Mouse (Mus musculus): ENCODE measurements at regions not wholly inside any gene's neighbourhood (a gene's known extent, or its start where the extent isn't known, plus 50 kb on each side); places are given as distances from the start of the nearest gene placed in this dataset.
"Not testable (repeated sequence)": the region's sequence is repeated elsewhere in the genome, so short reads cannot be mapped to it uniquely, and the experiment has no call there.

DNA sequence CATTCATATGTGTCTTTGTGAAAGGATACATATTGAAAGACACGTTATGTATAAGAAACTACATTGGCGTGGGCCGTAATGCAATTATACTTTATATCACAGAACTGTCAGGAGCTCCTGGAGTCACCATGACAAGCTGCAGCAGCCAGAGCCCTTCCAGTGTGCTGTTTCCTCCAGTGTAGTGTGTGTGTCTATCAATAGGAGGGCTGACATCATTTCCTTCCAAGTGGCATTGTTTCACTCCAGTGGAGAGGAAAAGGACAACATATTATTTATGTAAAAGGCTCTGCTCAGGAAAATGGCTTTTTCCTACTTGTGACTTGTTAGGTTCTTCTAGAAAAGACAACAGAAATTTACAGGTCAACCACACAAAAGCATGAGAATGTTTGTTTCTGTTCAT lies 172.5 kb downstream of the Ankrd50 start:
- DNase-seq, result no peak

DNA sequence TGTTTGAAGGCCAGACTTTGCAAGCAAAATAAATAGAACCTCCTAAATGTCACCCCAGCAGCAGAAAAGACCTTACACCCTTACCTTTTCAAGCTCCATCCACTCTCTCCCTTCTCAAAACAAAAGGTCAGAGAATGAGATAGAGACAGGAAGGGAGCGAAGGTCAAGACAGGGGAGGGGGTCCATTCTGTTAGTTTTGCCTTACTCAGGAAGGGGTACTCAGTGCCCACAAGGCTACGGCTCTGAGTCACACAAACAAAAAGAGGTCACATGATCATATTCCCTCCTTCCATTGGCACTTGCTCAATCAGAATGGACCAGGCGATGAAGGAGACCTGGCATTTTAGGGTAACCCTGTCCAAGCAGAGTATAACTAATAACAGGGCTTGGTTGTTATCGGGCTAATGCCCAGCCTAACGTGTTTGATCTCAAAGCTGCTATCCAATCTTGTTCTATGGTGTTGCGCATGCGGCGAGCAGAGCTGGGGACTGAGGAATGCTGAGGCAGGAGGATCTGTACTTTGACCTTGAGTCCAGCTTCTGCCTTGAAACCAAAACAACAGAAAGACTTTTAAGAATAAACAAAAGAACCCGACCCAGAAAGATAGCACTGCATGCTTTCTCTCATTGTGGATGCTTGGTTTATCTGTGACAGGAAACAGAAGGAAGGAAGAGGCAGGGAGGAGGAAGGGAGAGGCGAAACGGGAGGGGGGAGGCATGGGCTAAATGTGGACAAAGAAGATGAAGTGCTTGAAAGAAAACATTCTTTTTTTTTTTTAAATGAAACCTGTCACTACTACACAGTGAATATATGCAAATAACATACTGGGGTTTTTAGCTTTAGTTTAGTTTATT lies 184.5 kb downstream of the Ankrd50 start:
- DNase-seq, result no peak

DNA sequence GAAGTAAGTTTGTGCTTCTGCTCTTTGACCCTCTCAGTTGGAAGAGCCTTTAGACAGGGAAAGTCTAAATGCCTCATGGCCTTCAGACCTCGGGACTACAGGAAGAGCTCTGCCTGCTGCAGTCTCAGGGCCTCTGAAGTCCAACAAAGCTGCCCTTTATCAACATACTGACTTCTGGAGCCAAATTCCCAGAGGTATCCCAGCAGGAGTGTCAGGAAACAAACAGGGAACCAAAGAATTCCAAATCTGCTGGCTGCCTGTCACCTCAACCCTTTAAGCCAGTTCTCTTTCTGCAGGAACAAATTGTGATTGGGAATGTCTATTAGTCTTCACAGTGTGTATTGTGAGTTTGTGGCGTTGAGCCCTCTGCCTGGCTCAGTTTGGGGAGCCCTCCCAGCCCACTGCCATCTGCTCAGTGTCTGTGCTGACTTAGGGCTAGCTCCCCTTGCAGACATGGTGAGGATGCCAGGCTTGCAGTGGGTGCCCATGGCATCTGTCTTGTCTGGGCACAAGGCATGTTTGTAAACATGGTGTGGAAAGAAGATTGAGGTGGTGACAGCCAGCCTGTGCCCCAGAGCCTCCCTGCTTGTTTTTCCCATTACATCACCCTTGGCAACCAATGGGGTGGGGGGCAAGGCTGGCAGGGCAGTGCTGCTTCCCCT lies 185.3 kb downstream of the Ankrd50 start:
- DNase-seq, result peak; percentile 18

DNA sequence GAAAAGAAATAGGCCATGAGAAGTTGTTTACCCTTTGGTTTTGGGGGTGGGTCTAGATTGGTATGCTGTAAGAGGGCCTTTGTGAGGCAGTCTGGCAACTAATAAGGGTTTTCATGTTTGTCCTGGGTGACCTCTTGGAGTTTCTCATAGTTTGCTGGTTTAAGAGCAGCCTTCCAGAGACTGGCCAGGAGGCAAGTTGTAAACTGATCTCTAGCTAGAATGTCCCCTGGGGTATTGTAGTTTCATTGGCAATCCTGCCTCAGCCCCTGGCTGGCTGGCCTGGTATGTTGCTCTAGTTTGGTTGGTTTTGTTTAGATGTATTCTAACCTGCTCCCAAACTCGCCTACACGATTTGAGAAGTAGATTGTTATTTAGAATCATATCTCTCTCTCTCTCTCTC lies 187.1 kb downstream of the Ankrd50 start:
- DNase-seq, result no peak

DNA sequence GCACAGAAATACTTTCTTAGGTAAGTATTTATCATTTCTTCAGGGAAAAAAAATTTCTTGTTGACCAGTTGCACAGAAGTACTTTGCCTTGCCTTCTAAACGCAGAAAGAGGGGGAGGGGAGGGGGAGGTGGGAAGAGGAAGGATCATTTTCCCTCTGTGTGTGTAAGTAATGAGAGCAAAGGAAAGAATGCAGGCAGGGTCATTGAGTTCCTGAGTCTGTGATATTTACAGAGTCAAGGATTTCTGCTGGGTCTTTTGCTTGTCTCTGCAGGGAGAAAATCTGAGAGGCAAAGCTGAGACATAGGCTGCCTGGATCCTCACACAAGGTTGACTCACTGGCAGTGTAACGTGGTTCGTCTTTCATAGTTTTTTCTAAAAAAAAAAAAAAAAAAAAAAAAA lies 195.6 kb downstream of the Ankrd50 start:
- DNase-seq, result no peak

DNA sequence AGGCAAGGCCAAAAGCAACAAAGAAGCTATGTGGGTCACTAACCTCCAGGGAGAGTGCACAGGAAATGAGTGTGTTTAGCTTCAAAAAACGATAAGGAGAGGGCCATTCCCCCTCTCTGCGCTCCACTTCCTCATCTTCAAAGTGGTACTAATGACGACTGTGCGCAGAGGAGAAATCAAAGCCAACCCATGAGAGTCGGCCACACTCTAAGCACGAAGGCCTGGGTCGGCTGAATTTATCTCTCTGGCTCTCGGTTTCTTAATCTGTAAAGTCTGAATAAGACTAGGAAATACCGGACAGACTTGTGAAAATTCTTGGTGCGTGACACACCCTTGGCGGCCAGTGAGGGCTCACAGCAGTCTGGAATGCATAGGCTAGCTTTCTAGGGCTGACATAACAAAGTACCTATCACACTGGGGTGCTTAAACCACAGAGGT lies 200.9 kb downstream of the Ankrd50 start:
- no peak for DNase-seq

DNA sequence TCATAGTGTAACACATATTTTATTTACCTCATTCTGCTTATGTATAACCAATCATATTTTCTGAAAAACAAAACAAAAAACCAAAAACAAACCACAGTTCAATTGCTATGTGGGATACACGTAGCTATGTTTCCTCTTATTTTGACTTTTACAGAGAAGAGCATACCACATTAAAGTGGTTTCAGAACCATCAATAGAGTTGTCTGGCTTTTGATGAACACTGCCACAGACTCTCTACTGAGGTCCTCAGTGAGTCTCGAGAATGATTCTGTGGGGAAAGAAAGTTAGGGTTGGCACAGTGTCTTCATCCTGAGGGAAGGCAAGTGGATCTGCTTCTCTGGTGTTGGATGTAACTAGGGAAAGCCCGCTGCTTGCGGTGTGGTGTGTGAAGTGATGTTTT lies 201.8 kb downstream of the Ankrd50 start:
- DNase-seq, result no peak

DNA sequence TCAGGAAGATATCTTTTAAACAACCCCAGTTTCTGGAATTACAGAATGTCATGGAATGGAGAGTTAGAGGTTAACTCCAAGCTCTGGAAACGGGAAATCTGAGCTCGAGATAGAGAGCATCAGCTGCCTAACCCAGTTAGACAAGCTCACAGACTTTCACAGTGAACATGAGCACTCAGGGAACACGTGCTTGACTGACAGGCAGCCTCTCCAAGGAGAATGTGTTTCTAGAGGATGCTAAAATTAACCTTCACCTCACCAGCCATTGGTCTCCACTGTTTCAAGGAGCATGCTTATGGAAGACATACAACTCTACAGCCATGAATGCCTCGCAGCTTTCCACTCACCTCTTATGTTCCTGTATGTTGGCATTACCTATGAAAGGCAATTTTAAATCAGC lies 203.0 kb downstream of the Ankrd50 start:
- DNase-seq, result no peak

DNA sequence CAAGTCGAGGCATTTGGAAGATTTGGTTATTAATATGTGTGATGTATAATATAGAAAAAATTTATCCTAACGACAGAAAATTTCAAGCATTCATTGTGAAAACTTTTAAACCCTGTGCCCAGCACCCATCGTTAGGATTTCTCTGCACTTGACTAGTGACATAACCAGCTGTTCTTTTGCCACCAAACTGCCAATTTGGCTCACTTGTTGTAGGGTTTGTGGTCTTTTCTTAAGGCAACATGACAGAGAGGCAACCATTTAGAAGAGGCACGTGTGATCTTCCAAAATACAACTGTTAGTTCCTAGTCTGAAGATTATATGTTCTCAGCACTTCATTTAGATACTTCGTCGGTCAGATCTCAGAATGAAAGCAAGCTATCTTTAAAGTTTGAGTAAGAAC lies 203.8 kb downstream of the Ankrd50 start:
- DNase-seq, result no peak

DNA sequence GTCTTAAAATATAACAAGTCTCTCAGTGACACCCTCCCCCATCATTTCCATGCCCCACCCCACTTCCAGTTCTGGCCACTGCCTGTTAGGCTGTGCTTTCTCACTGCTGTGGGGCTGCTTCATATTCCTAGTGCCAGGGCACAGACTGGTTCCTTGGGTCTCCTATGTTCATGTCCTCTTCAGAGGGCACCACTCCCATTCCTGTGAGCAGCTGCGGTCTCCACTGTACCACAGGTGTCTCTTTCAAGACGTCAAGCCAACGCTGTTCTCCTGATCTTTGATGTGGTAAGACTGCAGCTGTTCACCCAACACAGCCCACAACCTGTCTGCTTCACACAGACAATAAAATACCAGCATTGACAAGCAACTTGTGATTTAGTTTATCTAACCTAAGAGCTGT lies 204.5 kb downstream of the Ankrd50 start:
- no peak for DNase-seq

DNA sequence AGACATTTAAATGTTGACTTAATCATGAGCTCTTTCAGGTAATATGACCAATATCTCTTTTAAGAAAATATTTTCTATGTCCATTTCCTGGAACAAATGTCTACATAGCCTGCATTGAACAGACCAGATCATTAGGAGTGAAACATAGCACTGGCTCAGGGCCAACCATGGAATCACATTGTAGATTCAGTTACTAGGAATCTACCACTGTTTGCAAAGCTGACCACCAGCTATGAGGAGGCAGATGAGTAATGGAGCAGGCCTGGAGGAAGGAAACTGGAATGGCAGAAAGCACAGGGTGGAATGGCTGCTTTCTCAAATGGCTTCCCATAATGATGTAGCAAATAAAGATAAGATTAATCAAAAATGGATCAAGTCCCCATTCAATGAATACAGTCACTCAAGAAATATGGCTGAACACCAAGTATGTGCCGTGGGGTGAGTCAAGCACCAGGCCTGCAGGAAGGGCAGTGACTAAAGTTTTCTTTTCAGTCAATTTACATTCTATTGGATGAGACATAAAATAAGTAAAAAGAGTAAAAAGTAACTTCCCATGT lies 207.6 kb downstream of the Ankrd50 start:
- DNase-seq, result no peak

DNA sequence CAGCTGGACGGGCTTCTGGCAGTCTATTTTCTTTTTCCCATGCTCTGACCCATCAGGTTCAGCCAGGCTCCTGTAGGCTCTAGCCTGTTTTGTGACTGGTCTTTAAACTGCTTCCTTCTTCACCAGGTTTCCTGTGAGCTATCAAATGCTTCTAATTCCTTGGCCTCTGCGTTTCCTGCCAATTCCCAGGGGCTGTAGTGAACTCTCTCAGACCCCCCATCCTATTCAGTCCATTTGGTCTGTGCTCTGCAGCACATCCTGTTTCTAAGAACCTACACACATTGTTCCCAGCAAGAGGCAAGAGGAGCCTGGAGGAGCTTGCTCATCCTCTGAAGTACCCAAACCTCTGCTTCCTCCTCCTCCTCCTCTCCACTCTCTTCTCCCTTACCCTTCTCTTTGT lies 209.3 kb downstream of the Ankrd50 start:
- DNase-seq, result no peak

DNA sequence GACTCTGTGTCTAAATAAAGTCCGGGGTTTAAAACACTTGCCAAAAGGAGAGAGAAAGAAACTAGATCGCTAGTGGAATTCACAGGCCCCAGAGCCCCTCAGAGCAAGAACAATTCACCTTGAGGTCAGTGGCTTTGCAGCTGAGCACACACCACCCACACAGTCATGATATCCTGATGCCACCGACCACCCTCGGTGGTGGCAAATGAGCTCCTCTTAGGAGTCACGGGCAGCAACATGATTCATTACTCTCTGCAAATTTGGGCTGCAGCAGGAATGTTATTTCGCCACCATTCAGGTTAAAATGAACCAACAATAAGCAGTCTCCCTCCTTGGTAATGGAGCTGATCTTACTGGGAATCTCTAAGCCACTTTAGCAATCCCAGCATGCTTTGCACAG lies 213.9 kb downstream of the Ankrd50 start:
- DNase-seq, result no peak

DNA sequence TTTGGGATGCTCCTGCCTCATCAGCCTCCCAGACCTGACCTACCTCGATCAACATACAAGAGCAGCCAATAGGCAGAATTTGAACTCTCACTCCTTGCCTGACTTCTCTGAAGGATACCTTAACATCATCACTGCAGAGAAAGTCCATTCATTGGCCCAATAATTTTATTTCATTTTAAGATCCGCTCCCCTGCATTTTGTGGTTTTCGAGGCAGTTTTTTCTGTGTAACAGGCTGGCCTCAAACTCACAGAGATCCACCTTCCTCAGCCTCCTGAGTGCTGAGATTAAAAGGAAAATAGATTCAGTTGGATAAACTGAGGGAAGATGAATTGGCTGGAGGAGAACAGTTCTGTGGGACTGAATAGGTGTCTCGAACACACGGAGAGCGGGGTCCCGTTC lies 216.4 kb downstream of the Ankrd50 start:
- DNase-seq, result no peak

DNA sequence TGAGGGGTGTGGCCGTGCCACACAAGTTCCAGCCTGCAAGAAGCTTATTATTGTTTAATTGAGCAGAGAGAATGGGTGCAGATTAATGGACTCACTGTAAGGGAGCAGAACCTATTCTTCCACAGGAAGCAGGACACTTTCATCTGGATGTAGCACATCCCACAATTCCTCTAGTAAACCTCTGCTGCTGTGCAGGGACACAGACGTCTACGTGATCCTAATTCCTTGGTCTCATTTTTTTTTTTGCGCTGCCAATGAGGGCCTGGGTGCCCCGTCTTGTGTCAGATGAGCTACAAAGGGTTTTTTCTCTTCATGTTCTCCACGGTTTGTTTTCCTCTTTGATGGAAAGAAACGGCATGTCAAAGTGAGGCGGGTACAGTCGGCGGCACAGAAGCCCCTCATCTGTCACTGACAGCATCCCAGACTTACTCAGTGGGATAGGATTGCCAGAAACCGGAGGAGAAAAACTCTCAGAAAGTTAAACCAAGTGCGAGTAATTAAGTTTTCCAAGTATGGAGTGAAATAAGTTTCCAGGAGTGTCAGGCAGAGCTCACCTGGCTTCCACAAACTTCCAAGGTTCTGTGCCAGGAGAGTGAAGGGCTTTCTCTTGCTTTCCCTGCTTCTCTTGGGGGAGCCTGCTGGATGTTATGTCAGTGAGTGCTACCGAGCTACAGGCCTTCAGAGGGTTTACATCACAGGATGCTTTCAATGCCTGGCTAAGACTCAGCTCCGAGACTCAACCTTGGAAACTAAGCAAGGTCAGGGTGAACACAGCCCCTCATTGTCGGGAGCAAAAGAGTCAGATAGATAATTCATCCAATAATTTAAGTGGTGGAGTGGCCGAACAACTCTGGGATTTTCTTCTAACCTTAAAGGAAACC lies 221.1 kb downstream of the Ankrd50 start:
- no peak for DNase-seq

DNA sequence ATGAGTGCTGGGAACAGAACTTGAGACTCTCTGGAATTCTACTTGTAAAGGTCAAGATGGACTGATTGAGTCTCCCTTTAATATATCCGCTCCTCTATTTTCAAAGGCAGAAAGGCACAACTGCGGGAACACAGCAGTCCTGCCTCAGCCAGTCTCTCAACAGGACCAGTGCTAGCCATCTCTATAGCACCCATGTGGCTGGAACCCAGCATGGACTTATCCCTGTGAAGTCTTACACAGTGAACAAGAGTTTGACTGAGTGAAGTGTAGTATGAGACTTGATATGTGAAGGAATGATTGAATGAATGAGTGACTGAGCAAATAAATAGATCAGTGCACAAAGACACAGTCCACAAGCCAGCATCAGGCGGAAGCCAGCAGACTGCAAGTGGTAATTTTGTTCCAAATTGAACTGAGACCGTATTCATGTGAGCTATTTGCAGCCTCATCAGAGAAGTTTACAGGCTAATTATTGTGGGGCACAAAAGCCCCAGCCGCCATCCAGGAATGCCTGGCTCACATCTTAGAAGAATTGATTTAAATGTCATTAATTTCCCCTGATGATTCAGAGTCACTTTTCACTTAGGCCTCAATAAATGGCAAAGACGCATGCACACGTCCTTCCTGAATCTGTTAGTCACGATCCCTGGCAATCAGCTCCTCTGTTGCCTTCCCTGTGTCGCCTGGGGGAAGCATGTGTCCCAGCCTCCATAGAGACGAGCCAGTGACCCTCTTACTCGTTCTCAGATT lies 223.1 kb downstream of the Ankrd50 start:
- peak; percentile 11 for DNase-seq

DNA sequence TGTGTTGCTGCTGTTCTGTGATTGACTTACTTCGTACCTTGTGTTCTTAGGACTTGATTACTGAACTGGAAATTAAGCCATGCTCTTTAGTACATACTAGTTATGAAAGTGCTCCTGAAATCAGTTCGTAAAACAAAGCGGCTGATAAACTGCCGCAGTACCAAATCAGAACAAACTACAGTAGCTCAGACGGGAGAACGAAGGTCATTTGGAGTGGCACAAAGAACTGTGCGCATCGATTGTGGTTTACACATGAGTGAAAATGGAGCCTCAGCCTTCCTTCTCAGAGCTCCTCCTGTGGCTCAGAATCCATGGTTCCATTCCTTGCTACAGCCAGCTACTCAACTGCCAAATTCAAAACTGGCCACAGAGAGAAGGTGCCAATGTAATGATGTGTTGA lies 225.4 kb downstream of the Ankrd50 start:
- DNase-seq, result not testable (repeated sequence)

DNA sequence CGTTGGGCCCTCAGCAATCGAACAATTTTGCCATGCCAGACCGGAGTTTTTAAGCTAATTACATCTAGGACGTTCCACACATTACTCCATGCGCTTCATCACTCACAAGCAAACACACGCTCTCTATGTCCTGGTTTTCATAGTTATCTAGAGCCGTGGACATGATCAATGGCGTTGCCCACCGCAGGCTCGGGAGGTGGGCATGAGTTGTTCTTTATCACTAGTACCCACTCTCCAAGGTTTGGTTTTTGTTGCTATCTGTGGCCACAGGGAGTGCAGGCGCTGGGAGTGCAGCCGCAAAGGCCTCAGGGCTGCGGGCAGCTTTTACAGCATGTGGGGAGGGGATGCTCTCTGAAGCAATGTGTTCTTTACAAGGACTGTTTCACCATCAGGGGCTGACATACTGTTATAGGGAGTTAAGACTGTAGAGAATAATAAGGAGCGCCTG lies 226.8 kb downstream of the Ankrd50 start:
- DNase-seq, result no peak

DNA sequence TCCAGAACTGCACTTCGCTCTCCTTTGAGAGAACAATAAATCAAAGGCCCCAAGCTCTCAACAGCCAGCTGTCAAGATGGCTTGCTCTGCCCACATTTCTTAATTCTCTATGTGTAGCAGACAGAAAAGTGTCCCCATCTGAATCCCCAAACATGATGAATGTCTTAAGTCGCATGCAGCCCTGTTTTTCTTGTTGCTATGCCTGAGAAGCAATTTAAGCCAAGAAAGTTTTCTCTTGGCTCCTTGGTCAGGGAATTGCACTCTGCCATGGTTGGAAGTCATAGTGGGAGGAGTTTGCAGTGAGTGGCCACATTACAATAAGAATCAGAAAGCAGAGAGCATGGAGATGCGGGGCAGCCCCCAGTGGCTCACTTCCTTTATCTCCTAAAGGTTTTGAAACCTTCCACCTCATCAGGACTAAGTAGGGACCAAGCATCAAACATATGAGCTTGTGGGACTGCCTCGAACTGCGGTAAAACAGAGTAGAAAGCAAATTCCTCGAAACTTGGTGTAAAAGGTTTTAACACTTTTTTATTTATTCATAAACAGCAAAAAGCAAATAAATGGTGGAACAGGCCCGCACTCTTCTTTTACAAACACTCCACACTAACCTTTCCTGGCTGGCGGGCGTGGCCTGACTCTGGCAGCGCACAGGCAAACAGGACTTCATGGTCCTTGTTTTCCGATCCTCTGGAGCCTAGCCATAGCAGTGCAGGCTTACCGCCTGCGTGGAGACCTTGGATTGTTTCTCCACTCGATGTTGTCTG lies 227.4 kb downstream of the Ankrd50 start:
- no peak for DNase-seq

DNA sequence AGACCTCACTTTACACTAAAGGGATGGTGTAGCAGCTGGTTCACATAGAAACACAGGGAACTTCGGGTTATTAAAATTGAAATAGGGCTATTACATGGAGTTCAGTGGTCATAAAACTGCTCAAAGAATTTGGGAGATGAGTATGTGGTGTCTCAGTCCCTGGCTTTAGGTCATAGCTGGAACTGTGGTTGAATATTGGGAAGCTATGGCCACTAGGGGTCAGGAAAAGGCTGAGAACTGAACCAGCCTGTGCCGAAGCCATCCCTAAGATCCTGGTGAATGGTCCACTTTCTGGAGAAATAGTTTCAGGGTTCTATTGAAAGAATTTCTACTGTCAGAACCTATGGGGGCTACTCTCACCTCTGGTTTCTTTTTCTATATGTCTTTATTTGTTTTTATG lies 229.0 kb downstream of the Ankrd50 start:
- no peak for DNase-seq

DNA sequence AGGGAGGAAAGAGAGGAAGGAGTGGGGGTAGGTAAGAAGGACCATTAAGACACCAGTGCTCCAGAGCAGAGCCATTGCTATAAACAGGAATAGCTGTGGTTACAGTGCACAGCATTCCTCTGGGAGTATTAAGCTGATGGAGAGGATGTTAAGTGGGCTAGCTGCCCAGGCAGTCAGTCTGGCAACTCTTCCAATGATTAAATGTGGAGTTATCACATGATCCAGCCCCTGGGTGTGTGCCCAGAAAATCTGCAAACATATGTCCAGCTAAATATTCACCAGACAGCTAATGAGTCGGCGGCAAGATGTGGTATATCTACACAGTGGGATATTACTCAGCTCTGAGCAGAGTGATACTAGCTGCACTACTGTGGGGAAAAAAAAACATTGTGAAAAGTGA lies 229.7 kb downstream of the Ankrd50 start:
- peak; percentile 75 for DNase-seq

DNA sequence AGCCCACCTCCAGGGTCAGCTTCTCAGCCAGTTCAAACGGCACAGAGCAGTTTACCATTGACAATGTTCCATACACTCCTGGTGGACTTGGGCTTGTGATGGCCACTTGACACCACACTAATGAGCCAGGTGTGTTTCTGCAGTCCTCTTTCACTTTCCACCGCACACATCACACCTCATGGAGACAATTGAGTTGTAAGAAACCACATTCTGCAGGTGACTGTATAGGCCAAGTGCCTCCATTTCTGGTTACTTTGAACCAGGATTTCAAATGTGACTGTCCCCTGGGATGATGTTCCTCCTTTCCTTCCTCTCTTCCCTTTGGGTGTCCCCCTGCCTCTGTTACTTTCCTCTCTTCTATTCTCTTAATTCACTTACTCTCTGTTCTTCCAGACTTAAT lies 233.1 kb downstream of the Ankrd50 start:
- no peak for DNase-seq
